Comparison of ENCODE assay signal across 24 mouse cellular contexts in the genomic region with DNA sequence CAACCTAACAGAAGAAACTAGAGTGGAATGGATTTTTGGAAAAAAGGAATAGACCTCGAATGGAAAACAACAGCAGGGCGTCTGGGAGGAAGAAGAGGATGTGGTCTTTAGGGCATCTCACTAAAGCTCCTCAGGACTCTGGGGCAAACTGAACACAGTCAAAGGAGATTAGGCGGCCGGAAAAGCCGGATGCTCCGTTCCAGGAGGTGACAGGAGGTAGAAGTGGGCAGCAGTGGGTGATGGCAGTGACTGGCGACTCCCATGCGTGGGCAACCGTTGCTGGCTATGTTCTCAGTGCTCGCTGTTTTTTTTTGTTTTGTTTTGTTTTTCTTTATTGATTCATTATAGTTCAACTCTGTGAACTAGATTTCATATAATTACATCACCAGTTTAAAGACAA.
"Had no signal": no experiment of that assay in that cellular context is flagged by ENCODE, and none has a peak within 500 bp of the region (broad histone marks: within the 10 kb centered on the region; RNA-seq: fewer than 3 reads in every experiment).

No protein-coding gene starts in this region.

- DNase-seq: gastrocnemius, adult 2 months; gastrocnemius, postnatal 10 days; gastrocnemius, postnatal 25 days; heart, adult 2 months; heart, postnatal 14 days; heart, postnatal 4 days; kidney, adult 18-20 months; kidney, adult 9 months; kidney, postnatal 14 days; kidney, postnatal 36 days; liver; liver, embryonic 13.5 days had no signal

- H3K4me3 ChIP-seq: gastrocnemius, adult 2 months; heart, adult 2 months; heart, embryonic 13.5 days; heart, embryonic 15.5 days; hindbrain, embryonic 10.5 days; hindbrain, embryonic 12.5 days; intestine, embryonic 15.5 days; kidney, embryonic 15.5 days; layer of hippocampus, adult 2 months; left cerebral cortex, adult 2 months; limb, embryonic 10.5 days; limb, embryonic 12.5 days; liver, embryonic 13.5 days; liver, embryonic 15.5 days had no signal

- H3K27me3 ChIP-seq: heart, embryonic 13.5 days; heart, embryonic 15.5 days; hindbrain, embryonic 12.5 days; intestine, embryonic 15.5 days; kidney, embryonic 15.5 days; limb, embryonic 12.5 days; liver, embryonic 13.5 days; liver, embryonic 15.5 days had no signal

- H3K36me3 ChIP-seq: heart, embryonic 13.5 days; heart, embryonic 15.5 days; hindbrain, embryonic 10.5 days; hindbrain, embryonic 12.5 days; intestine, embryonic 15.5 days; kidney, embryonic 15.5 days; limb, embryonic 10.5 days; limb, embryonic 12.5 days; liver, embryonic 13.5 days; liver, embryonic 15.5 days had no signal

- H3K27ac ChIP-seq: gastrocnemius, adult 2 months; heart, adult 2 months; heart, embryonic 13.5 days; heart, embryonic 15.5 days; hindbrain, embryonic 10.5 days; hindbrain, embryonic 12.5 days; hindbrain, embryonic 14.5 days; intestine, embryonic 15.5 days; kidney, embryonic 15.5 days; layer of hippocampus, adult 2 months; left cerebral cortex, adult 2 months; limb, embryonic 10.5 days; limb, embryonic 12.5 days; liver, embryonic 13.5 days; liver, embryonic 15.5 days had no signal
